Mouse (Mus musculus) embryonic fibroblast, embryonic 13.5 days (primary cell): ENCODE measurements around the gene Gm39566.
A peak's percentile ranks its signal among the peaks of the same experiment; 100 is the strongest.

Source experiments
- CTCF ChIP-seq: IDR thresholded peaks from 2 replicates; pipeline ENCODE4 v1.5.1; 2011; ENCODE audit warnings: mild to moderate bottlenecking, control low read depth, low read length, moderate library complexity, borderline replicate concordance; ENCODE audit not compliant: insufficient read depth
- POLR2A ChIP-seq: IDR thresholded peaks from 2 replicates; pipeline ENCODE4 v1.6.1; 2011; ENCODE audit warnings: low read depth, mild to moderate bottlenecking, control low read depth, low read length, moderate library complexity

DNA sequence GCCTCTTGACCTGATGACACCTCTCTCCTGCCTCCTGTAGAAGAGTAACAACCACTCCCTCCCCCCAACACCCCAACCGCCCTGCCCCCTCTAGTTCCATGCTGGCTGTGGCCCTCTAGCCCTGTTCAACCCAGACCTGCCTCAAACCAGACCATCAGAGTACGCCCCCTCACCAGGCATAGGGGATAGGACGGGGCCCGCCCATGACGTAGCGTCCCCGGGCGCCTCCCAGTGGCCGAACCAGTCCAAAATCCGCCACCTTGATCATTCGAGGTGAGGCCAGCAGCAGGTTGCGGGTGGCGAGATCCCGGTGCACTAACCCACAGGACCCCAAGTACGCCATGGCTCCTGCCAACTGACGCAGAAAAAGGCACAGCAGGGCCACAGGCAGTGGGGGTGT is 40.2 kb upstream of the Gm39566 start:
- TF ChIP-seq CTCF, result 0 out of 2 replicates have a peak, but pooled peaks have one; percentile 7
- no peak for TF ChIP-seq POLR2A
